Mouse (Mus musculus) embryonic facial prominence, embryonic 11.5 days (tissue): ENCODE data around the gene B3gnt9. TPM values are rescaled to one million over a fixed set of nuclear protein-coding genes. Genes with fewer than 3 reads are reported as not detected.
A peak's percentile ranks its signal among the peaks of the same experiment; 100 is the strongest.

Experiments used
- ATAC-seq: fragments of 200-750 bp; cut with Nextera tagmentation; replicated peaks from 2 replicates; pipeline ENCODE4 v1.8.0; 2017; ENCODE audit warnings: low read depth; ENCODE audit not compliant: insufficient number of reproducible peaks, low FRiP score, low TSS enrichment
- DNase-seq: peaks from one replicate; pipeline ENCODE4 v3.0.0-alpha.2; 2015; ENCODE audit warnings: low spot score
- H3K27ac ChIP-seq: fragments of 300-500 bp; sonication (generic); replicated peaks from 2 replicates; pipeline ENCODE4 v1.5.1; 2014; ENCODE audit warnings: mild to moderate bottlenecking, low read depth, low read length, control low read depth
- H3K27me3 ChIP-seq: fragments of 300-500 bp; sonication (generic); 2 replicates; pipeline ENCODE4 v1.6.1; 2014; ENCODE audit warnings: mild to moderate bottlenecking, low read length, moderate library complexity, mixed read lengths; ENCODE audit not compliant: control insufficient read depth, insufficient read depth
- H3K36me3 ChIP-seq: fragments of 300-500 bp; sonication (generic); replicated peaks from 2 replicates; pipeline ENCODE4 v1.6.1; 2014; ENCODE audit warnings: low read depth, mild to moderate bottlenecking, low read length, moderate library complexity, mixed read lengths; ENCODE audit not compliant: control insufficient read depth, insufficient read depth
- H3K4me1 ChIP-seq: fragments of 300-500 bp; sonication (generic); 2 replicates; pipeline ENCODE4 v1.6.1; 2014; ENCODE audit warnings: low read length, mixed read lengths; ENCODE audit not compliant: control insufficient read depth, insufficient read depth
- H3K4me2 ChIP-seq: fragments of 300-500 bp; sonication (generic); 2 replicates; pipeline ENCODE4 v1.6.1; 2014; ENCODE audit warnings: low read depth, mild to moderate bottlenecking, control low read depth, low read length, moderate library complexity
- H3K4me3 ChIP-seq: fragments of 300-500 bp; sonication (generic); 2 replicates; pipeline ENCODE4 v1.5.1; 2014; ENCODE audit warnings: low read depth, low read length, control low read depth
- H3K9ac ChIP-seq: fragments of 300-500 bp; sonication (generic); replicated peaks from 2 replicates; pipeline ENCODE4 v1.6.1; 2014; ENCODE audit warnings: mild to moderate bottlenecking, control low read depth, low read length
- H3K9me3 ChIP-seq: fragments of 300-500 bp; sonication (generic); replicated peaks from 2 replicates; pipeline ENCODE4 v1.6.1; 2016; ENCODE audit warnings: mild to moderate bottlenecking, low read length, inconsistent platforms, mixed read lengths; ENCODE audit not compliant: control insufficient read depth
- WGBS: fragments of 180-500 bp; shearing (Covaris S2); extraction: QIAGEN DNeasy Blood & Tissue Kit; methylation state at CpG from one replicate; pipeline ENCODE4 v1.1.7; 2014; 5-methylcytosine and 5-hydroxymethylcytosine counted together
- polyA plus RNA-seq: library from polyadenylated mRNA; unstranded; fragments of >200 nt; fragmentation: Nextera tagmentation; extraction: Ambion mirVana; gene quantifications from 2 replicates; pipeline ENCODE4 v1.2.1, GENCODE M21; 2014

B3gnt9 gene
- polyA plus RNA-seq, 1 experiment from 2014 or later: 2.3 TPM

DNA sequence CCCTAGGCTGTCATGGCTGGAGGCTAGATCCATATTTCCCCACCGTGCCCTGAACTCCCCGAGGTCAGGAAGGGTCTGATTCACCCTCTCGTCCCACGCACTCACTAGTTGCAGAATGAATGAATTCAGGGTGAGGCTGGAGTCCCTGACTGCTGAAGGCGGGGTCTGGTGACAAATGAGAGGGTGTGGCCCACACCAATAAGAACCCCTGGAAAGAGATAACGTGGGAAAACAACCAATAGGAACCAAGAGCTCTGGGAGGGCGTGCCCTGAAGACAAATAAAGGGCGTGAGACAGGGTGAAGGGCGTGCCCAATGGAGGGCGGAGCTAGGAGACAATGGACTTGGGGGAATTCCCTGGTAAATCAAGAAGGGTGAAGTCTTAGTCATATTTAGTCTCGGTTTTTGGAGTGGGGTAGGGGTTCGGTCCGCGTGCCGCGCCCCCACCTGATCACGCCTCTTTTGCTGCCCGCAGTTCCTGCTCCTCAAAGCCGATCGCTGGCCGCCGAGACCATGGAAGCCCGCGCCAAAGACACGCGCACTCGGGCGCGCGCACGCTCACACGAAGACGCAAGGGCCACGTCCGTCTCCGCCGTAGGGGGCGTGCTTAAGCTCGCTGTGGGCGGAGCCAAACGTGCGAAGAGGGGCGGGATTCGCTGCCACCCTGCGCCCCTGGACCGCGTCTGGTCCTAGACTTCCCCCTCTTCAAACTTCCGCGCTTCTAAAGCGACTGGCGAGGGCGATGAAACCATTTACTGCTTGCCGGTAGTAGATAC, 34.2 kb upstream of the B3gnt9 start:
- ATAC-seq: peak; percentile 89
- peaks cover 12% of the 10 kb centered on the region for H3K27me3 ChIP-seq
- H3K36me3 ChIP-seq: no peaks in the 10 kb centered on the region
- H3K4me3 ChIP-seq: peak overlapping the region; percentile 47
- peak overlapping the region; percentile 74 for H3K9ac ChIP-seq
- H3K4me1 ChIP-seq: peaks cover 5% of the 10 kb centered on the region; the same call in 1 of the 2 replicates
- 0 out of 2 replicates have a peak overlapping the region, but pooled peaks have one; percentile 41 for H3K27ac ChIP-seq
- peak overlapping the region; percentile 69 for H3K4me2 ChIP-seq
- H3K9me3 ChIP-seq: no peaks in the 10 kb centered on the region
- under 1% methylated on average over 53 of the region's 53 CpGs for WGBS
- peak; percentile 97 for DNase-seq

DNA sequence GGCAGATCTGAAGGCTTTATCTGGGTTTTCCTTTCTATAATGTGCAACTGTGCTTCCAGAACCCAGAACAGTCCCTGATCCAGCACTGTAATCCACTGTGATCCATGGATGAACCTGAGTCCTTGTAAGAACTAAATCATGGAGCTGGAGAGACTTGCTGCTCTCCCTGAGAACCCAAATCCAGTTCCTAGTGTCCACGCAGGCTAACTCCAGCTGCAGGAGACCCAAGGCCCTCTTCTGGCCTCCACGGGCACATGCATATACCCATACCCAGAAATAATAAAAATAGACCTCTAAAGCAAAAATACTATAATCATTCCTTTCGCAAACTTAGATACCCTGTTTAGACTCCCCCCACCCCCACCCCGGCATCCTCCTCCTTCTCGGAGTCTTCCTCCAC, 33.3 kb upstream of the B3gnt9 start:
- peak overlapping the region; percentile 35 for H3K4me2 ChIP-seq
- no peak for ATAC-seq
- no peaks in the 10 kb centered on the region for H3K36me3 ChIP-seq
- H3K27ac ChIP-seq: no peak overlapping the region
- H3K9ac ChIP-seq: no peak overlapping the region; the same call in 1 of the 2 replicates
- peaks cover 5% of the 10 kb centered on the region; the same call in 1 of the 2 replicates for H3K4me1 ChIP-seq
- no peaks in the 10 kb centered on the region for H3K9me3 ChIP-seq
- DNase-seq: no peak
- peaks cover 12% of the 10 kb centered on the region for H3K27me3 ChIP-seq
- no peak overlapping the region for H3K4me3 ChIP-seq
- WGBS: 89% methylated on average over 5 of the region's 5 CpGs

DNA sequence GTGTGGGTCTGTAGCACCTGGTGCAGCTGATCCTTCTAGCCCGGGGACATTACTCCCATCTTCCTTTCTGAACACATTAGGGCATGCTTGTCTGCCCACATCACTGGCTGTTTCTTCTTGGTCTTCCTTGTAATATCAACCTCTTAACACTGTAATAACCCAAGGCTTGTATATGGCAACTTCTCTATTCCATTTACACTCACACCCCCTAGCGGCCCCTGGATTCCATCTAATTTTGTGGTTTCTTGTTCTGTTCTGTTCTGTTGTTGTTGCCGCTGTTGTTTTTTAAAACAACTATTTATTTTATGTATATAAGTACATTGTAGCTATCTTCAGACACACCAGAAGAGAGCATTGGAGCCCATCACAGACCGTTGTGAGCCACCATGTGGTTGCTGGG, 32.0 kb upstream of the B3gnt9 start:
- DNase-seq (no peak), ATAC-seq (no peak)
- Histone ChIP-seq H3K9ac (no peak overlapping the region), H3K4me3 (no peak overlapping the region), H3K9me3 (no peaks in the 10 kb centered on the region), H3K27ac (no peak overlapping the region), H3K36me3 (no peaks in the 10 kb centered on the region), H3K4me1 (peaks cover 5% of the 10 kb centered on the region; the same call in 1 of the 2 replicates), H3K4me2 (no peak overlapping the region), H3K27me3 (peaks cover 12% of the 10 kb centered on the region)
- 86% methylated on average over 4 of the region's 4 CpGs for WGBS

DNA sequence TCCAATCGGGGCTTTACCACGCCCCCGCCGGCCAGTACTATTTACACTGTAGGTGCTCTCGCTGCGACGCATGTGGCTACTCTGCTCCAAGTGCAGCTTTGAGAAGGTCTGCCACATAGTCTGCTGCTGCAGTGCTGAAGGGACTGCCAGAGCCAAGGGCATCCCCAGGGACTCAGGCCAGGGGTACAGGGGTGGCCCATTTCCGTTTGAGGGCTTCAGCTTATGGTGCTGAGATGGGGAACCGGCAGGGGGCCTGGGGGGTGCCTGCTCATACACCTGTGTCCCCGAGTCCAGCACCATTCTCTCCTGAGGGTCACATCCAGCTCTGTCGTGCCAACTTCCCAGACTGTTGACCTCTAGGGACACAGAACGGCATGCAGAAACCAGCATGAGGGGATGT, 30.6 kb upstream of the B3gnt9 start:
- H3K36me3 ChIP-seq: no peaks in the 10 kb centered on the region; the same call in 1 of the 2 replicates
- peaks cover 9% of the 10 kb centered on the region for H3K27me3 ChIP-seq
- H3K4me3 ChIP-seq: no peak overlapping the region
- DNase-seq: no peak
- H3K4me1 ChIP-seq: peaks cover 5% of the 10 kb centered on the region; the same call in 1 of the 2 replicates
- no peak overlapping the region for H3K4me2 ChIP-seq
- no peak overlapping the region for H3K9ac ChIP-seq
- H3K9me3 ChIP-seq: no peaks in the 10 kb centered on the region
- ATAC-seq: no peak
- WGBS: 50% methylated on average over 12 of the region's 12 CpGs
- no peak overlapping the region for H3K27ac ChIP-seq

DNA sequence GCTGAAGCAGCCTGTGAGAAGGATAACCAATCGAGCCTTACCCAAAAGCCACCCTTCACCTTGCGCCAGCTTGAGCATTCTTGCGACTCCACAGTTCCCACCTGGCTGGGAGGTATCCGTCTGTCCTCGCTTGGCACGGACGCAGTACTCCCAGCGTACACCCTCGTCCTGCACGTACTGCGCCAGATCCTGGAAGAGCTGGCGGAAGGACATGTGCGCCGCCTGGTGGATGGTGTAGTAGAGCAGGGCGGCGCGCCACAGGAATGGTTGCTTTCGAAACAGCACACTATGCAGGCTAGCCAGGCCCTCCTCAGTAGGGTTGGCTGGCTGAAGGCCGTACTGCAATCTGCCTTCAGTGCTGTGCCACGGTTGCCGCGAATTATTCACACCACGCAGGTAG, 28.1 kb upstream of the B3gnt9 start:
- H3K9ac ChIP-seq: no peak overlapping the region
- H3K4me2 ChIP-seq: no peak overlapping the region
- H3K27ac ChIP-seq: no peak overlapping the region
- no peak overlapping the region for H3K4me3 ChIP-seq
- no peaks in the 10 kb centered on the region for H3K4me1 ChIP-seq
- H3K9me3 ChIP-seq: no peaks in the 10 kb centered on the region
- 22% methylated on average over 23 of the region's 23 CpGs for WGBS
- no peaks in the 10 kb centered on the region; the same call in 1 of the 2 replicates for H3K36me3 ChIP-seq
- peaks cover 21% of the 10 kb centered on the region for H3K27me3 ChIP-seq
- DNase-seq (peak; percentile 62), ATAC-seq (no peak)

DNA sequence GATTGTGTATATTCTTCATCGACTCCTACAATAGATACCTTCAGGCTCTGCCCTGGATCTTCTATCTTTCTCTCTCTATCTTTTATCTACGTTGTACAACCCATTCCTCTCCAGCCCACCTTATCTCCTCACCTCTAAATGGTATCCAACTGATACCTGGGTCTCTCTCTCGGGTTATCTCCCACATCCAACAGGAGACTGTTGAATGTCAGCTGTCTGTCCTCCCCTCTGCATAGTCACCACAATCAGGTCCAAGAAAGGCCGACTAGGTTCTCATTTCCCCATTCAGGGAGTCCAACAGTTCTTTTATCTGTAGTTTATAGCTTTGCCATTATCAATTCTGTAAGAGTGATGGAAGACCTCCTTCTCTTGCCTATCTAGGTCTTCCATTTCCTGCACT, 27.3 kb upstream of the B3gnt9 start:
- Histone ChIP-seq H3K4me2 (no peak overlapping the region), H3K36me3 (no peaks in the 10 kb centered on the region; the same call in 1 of the 2 replicates)
- WGBS: 93% methylated on average over 4 of the region's 4 CpGs

DNA sequence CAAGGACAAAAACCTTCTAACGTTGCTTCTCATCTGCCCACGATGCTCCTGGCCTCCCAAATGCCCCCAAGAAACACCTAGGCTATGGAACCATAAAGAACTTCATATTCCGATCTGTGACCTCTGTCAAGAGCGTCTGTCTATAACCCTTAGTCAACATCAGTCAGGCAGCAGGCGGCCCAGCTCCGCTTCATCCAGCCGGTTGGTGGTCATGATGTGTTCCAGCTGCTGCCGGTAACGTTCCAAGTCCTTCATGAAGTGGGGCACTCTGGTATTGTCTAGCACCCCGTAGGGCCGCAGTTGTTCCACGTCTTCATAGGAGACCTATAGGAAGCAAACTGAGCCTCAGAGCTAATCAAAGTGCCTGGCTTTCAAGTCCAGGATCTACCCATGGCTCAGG, 26.9 kb upstream of the B3gnt9 start:
- H3K36me3 ChIP-seq: no peaks in the 10 kb centered on the region; the same call in 1 of the 2 replicates
- 91% methylated on average over 12 of the region's 12 CpGs for WGBS

More for the DNA sequence above, 27.3 kb upstream of the B3gnt9 start:
- Histone ChIP-seq H3K9ac (no peak overlapping the region), H3K27me3 (peaks cover 26% of the 10 kb centered on the region), H3K4me3 (no peak overlapping the region), H3K9me3 (no peaks in the 10 kb centered on the region), H3K4me1 (no peaks in the 10 kb centered on the region), H3K27ac (no peak overlapping the region)
- ATAC-seq (no peak), DNase-seq (no peak)

DNA sequence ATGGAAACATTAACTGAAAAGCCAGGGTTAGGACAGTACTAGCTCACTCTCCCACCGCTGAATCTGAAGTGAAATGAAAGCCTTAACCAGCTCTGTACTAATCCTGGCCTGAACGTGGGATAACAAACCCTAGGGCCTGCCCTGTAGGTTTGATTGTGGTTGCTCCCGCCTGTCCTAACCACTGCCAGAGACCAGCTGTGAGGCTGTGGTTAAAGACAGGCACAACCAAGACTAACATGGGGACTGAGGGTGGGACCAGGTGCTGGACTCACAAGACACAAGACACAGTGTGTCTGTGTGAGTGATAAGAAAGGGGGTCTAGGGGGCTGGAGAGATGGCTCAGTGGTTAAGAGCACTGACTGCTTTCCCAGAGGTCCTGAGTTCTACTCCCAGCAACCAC, 25.6 kb upstream of the B3gnt9 start:
- Histone ChIP-seq H3K36me3 (no peaks in the 10 kb centered on the region; the same call in 1 of the 2 replicates), H3K4me1 (peaks cover 7% of the 10 kb centered on the region), H3K9ac (no peak overlapping the region), H3K9me3 (no peaks in the 10 kb centered on the region), H3K27ac (no peak overlapping the region), H3K4me2 (no peak overlapping the region), H3K4me3 (no peak overlapping the region), H3K27me3 (peaks cover 43% of the 10 kb centered on the region)
- ATAC-seq: no peak
- no peak for DNase-seq
- WGBS: 67% methylated on average over 3 of the region's 3 CpGs

More for the DNA sequence above, 26.9 kb upstream of the B3gnt9 start:
- no peak for ATAC-seq
- H3K4me1 ChIP-seq: no peaks in the 10 kb centered on the region
- no peaks in the 10 kb centered on the region for H3K9me3 ChIP-seq
- peaks cover 30% of the 10 kb centered on the region for H3K27me3 ChIP-seq
- no peak for DNase-seq
- no peak overlapping the region for H3K9ac ChIP-seq
- no peak overlapping the region for H3K27ac ChIP-seq
- H3K4me2 ChIP-seq: no peak overlapping the region
- H3K4me3 ChIP-seq: no peak overlapping the region
